Mouse (Mus musculus) liver, embryonic 18 days (tissue): Measurements from ENCODE around the gene 4930548H24Rik. TPM values are rescaled to one million over a fixed set of nuclear protein-coding genes. Genes with fewer than 3 reads are reported as not detected.

Experiments
- polyA plus RNA-seq: library from polyadenylated mRNA; depleted of rRNA; stranded (reverse); fragments of >200 nt; gene quantifications from 2 replicates; pipeline ENCODE4 v1.2.3, GENCODE M21; 2012; rRNA removed

Gene 4930548H24Rik
- polyA plus RNA-seq = 0.01 and 0.02 TPM in 2 replicates

DNA sequence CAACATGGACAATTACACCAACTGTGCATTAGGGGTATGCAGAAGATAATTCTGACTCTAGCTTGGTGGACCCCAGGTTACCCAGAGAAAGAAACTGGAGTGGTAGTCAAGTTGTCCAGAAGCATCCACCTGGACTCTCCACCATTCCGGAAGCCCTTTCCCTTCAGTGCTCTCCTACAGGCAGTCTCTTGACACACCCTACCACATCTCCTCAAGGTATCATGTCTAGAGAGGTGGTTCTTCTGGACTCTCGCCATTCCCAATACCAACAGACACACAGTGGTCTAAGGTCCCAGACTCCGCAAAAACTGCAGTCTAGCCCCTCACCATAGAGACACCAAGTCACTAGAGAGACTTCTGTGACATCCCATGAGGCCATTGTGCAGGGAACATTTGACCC, at the start of gene 4930548H24Rik:
Gene 4930548H24Rik (plus strand): TSS at position 301 of the 400 bp plus-strand sequence.

DNA sequence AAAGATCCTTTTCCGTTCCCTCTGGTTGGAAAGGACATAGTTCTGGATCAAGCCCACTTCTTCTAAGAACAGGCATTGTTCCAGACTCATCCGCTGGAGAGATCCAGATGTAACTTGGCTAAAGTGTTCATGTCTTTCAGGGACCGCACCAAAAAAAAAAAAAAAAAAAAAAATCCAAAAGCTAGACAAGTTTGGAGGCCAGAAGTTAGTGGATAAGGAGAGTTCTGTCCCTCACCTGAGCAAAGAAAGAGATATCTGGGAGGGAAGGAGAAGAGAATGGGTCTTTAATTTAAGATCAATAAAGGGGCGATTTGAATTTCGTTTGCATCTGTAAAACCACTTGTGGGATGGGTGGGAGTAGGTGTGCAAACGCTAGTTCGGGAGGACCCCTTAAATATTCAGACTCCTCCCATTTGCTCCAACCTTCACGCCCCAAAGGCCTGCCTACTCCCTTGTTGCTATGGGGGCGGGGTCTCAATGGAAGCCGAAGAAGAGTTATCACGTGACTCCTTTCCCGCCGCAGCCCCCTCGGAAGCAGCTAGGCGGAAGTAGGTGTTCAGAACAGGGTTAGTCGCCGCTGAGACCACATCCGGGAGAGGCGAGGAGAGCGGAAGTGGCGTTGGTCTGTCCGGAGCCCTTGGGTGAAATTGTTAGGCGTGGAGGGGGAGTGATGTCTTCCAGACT, 33.5 kb upstream of the 4930548H24Rik start, which contains the start of gene Zfp512:
Gene Zfp512 (plus strand): TSS at position 554 of the 684 bp plus-strand sequence.

DNA sequence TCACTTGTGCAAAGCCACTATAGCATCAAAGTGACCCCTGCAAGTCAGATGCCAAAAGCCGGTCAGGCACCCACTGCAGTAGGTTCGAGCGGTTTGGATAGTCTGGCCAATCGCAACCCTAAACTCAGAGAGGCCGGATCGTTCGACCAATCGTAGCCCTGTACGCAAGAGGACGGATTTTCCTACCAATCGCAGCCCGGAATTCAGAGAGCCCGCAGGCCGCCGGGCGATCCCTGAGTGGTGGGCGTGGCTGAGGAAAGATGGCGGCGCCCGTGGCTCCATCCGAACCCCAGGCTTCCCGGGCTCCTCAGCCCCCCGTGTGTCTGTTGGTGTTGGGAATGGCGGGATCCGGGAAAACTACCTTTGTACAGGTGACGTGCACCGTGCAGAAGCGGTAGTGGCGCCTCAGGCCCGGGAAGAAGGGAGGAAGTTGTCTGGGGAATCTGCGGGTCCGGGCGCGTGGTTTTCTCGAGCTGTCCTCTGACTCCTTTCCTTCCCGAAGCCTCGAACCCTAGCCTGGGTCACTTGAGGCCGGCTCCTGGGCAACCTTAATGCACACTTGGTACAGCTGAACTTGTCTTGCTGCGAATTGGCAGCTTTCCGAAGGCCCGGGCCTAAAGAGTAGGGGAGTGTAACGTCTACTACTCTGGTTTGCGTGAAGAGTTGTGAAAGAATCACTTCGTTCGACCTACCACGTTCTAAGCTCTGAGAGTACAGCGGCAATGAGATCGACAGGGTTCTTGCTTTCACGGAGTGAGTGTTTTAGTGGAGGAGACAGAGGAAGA, 9.2 kb downstream of the 4930548H24Rik start, which contains the start of gene Gpn1:
Gene Gpn1 (plus strand): TSS at position 229 of the 785 bp plus-strand sequence.

GRCm38 (mm10) chr5:31526354-31527116, 41.0 kb downstream of the 4930548H24Rik start, which contains the start of gene Slc4a1ap:
Slc4a1ap (plus strand) TSS chr5:31526995.

DNA sequence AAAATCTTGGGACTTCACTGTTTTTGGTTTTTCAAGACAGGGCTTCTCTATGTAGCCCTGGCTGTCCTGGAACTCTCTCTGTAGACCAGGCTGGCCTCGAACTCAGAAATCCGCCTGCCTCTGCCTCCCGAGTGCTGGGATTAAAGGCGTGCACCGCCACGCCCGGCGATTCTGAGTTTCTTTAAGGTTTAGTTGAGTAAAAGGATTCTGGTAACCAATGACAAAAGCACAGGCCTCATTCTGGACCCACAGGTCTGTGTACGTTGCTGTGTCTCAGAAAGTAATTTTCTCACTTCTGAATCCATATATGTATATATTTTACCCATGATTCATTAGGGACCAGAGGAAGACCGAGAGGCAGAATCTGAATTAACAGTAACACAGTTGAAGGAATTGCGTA, 42.2 kb downstream of the 4930548H24Rik start, which contains the start of gene Supt7l:
Gene Supt7l (minus strand): TSS at position 101 of the 400 bp plus-strand sequence.

Other genes with a start within 250 kb of the 4930548H24Rik start
- 36.9 and 37.8 TPM in 2 replicates for gene Nrbp1, start 244.9 kb upstream of the 4930548H24Rik start, polyA plus RNA-seq
- gene Gm9970, start 244.5 kb upstream of the 4930548H24Rik start, polyA plus RNA-seq = not detected in 2 replicates
- 11.9 and 12.5 TPM in 2 replicates for gene Krtcap3, start 234.0 kb upstream of the 4930548H24Rik start, polyA plus RNA-seq
- 5.0 and 5.2 TPM in 2 replicates for gene Ift172, start 194.6 kb upstream of the 4930548H24Rik start, polyA plus RNA-seq
- gene Fndc4, start 189.7 kb upstream of the 4930548H24Rik start, polyA plus RNA-seq = 5.7 and 6.2 TPM in 2 replicates
- gene Gckr, start 188.3 kb upstream of the 4930548H24Rik start, polyA plus RNA-seq = 48.7 and 57.4 TPM in 2 replicates
- gene Zfp512, start 33.3 kb upstream of the 4930548H24Rik start, polyA plus RNA-seq = 6.0 and 7.5 TPM in 2 replicates
- 5.7 and 5.9 TPM in 2 replicates for gene Gpn1, start 9.0 kb downstream of the 4930548H24Rik start, polyA plus RNA-seq
- gene Slc4a1ap, start 41.3 kb downstream of the 4930548H24Rik start, polyA plus RNA-seq = 7.7 and 8.4 TPM in 2 replicates
- 5.5 and 5.7 TPM in 2 replicates for gene Supt7l, start 42.1 kb downstream of the 4930548H24Rik start, polyA plus RNA-seq
- gene Mrpl33, start 111.2 kb downstream of the 4930548H24Rik start, polyA plus RNA-seq = 68.5 and 71.4 TPM in 2 replicates
- 9.7 and 10.1 TPM in 2 replicates for gene Rbks, start 211.9 kb downstream of the 4930548H24Rik start, polyA plus RNA-seq
- 13.1 and 14.1 TPM in 2 replicates for gene Babam2, start 211.9 kb downstream of the 4930548H24Rik start, polyA plus RNA-seq